Mouse (Mus musculus) CH12F3 (cell line): ENCODE measurements around the gene Maml3.

Experiments
- in situ Hi-C: fragments of 300-500 bp; cut with MboI; formaldehyde crosslinking; loops from 2 replicates; pipeline ENCODE4 v1.14.3; 2020; ENCODE audit warnings: low sequenced_read_pairs

The Maml3 gene

DNA sequence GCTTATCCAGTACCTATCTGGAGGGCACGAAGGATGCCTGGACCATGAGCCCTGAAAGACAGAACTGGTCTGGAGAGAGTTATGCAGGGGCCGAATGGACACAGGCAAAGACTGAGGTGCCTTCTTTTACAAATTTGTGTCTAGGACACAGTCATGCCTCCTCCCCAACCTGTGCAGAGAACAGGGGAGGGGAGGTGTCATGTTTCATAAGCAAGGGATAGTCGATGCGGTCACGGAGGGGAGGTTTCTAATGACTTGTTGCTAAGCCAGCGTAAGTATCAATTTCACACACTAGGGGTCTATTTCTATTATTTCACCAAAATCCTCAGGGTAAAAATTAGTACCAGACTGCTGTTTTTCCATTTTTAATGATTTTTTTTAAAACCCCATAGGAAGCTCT, 301.0 kb downstream of the Maml3 start:
- in situ Hi-C loops = no loop called here

DNA sequence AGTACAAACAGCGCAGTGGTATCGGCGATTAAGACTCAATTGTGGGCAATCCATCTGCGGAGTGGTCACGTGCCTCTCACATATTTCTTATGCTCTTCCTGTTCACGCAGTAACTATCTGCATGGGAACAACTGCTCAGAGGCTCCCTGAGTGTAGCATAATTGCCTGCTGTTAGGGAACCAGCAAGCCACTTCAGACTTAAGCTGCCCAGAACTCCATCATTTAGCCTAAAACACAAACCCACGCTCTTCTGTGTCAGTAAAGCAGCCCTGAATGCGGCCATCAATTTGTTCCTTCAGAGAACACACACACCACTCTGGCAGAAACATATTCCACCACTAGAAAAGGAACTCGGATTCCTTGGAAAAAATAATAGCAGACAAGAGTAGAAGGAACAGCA, 305.2 kb downstream of the Maml3 start:
- in situ Hi-C loops = no loop called here

DNA sequence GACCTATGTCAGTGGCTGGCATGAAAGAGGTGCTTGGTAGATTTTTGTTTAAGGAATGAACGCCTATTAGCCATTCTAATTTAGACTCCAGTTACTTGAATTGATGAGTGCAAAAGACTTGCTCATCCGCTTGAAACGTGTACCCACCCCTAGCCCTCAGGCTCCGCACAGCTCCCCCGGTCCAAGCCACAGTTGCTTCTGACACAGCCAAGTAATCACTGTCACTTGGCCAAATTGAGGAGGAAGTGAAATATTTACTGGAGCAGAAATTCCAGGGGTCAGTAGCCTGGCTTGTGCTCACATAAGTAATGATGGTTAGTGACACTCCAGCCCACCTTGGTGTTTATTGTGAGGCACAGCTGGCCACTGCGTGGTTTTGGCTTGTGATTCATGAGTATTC, 308.0 kb downstream of the Maml3 start:
- in situ Hi-C loops = no loop called here

DNA sequence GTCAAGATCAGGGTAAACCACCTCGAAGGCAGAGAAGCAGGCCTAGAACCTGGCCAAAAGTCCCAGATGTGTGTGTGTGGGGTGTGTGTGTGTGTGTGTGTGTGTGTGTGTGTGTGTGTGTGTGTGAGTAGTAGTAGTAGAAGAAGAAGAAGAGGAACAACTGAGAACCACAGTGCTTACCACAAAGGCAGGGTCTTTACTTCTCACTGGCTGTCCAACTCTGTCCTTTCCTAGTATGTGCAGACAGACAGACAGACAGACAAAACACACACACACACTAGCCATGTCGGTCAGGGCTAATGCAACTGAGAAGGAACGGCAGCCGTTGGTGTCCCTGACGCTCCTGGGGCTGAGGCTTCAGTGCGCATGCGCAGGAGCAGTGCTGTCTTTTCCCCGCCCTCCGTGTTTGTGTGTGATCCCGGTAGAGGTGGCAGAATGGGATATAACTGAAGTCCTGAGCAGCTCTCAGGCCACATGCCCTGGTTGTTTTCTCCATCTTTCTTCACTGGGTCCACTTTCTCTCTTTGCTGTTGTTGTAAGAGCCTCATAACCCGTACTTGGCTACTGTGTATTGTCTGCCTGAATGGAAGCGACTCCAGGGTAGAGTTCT, 308.6 kb downstream of the Maml3 start:
- in situ Hi-C loops = no loop called here

DNA sequence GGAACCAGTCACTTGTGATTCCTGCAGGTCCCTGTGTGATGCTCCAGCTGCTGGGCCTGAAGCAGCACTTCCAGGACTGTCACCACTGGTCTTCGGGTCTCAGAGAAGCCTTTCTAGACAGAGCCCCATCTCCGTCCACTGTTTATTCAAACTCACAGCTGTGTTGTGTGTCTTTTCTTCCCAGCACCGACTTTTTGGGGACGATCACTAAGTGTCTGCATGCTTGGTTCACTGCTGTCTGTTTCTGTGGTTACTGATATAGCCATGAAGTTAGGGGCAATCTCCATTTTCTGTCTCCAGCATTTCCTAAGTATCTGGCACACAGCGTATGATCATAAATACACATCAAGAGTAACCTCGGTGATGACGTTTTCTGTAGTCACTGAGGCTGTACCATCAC, 313.3 kb downstream of the Maml3 start:
- in situ Hi-C loops = no loop called here

DNA sequence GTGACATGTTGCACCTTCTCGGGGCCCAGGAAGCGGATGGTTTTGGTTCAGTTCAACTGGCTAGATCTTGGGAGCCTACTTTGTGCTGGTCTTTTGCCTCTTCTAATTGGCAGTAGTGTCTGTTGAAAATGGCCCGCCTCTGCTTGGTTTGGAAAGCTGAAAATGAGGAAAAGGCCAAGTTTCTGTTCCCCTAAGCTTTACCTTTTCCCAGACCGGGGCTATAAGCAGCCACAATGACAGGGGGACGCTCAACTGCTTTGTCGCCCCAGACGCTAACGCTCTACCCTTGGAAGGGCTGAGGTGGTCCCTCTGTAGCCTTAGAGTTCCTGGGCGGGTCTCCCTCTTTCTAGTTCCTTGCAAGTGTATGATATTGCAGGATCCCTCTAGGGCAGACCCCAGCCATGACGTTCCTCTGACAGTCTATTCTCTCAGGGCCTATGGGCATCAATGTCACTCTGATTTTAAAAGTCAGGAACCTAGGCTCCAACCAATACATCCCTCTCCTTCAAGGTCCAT, 315.4 kb downstream of the Maml3 start:
- in situ Hi-C loops = no loop called here

DNA sequence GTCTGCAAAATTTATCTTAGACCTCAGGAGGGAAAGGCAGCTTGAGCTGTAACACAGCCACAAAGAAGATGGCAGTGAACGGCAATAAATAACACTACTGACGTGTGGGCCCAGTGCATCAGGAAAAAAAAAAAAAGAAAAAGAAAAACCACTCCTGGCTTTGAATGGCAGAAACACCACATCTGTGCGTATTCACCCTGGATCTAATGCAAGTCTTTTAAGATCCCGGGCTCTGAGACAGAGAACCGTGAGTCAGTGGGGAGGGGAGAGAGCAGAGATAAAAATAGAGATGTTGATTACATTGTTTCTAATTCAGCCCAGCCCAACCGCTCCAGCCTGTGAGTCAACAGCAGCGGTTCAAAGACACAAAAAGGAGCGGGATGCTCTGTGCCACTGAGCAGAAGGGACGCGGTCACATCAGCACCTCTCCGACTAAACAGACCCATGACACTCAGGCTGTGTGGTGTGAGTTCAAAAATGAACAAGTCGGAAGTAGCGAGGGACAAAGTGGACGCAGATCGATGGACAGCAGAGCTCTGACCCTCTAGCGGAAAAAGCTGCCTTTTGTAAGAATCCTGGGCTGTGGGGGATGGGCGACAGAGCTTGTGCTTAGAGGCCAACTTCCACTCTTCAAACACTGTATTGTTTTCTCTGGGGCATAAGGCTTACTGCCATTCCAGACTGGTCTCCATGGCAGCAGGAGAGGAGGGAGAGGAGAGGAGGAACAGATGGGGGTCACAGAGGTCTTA, 316.1 kb downstream of the Maml3 start:
- in situ Hi-C loops = no loop called here

DNA sequence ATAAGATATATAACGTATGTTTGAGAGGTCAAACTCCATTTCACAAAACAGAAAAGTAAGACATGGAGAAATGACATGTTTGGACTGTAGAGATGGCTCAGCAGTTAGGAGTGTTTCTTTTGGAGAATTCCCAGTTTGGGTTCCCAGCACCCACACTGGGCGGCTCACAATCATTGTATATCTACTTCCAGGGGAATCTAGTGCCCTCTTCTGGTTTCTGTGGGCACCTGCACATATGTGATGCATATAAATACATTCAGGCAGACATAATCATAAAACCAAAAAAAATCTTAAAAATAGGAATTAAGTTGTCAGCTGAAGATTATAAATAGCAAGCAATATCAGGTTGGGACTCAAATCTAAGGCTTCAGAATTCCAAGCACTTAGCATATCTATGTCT, 316.9 kb downstream of the Maml3 start:
- in situ Hi-C loops = no loop called here

DNA sequence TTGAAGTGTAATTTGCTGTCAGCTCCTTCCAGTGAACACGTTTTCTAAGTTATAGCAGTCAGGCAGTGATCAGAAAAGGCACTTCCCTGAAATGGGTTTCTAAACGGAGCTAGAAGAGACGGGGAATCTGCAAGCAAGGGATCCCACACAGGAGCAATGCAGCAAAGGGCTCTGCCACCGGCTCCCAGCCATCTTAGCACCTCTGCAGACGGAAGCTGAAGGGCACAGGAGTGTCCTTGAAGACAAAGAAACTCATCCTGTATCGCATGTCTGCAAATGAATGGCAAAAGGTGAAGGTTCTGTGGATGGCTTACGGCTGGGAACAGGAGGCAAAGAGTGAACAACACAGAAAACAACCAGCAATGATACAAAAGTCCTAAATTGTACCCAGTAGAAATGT, 319.1 kb downstream of the Maml3 start:
- in situ Hi-C loops = no loop called here

DNA sequence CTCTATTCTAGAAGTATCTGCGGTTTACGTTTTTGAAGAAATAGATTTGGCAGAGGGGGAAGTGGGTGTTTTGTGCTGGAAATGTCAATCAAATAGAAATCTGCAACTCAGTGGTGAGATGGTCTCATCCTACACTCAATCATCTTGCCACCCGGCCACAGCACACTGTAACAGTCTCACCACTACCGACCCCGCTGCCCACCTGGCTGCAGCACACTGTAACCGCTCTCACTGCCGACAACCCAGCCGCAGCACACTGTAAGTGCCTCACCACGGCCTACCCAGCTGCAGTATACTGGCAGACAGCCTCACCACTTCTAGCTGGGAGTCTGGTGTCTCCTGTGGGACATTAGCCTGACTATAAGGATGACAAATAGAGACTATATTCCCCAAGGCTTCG, 322.7 kb downstream of the Maml3 start:
- in situ Hi-C loops = no loop called here

DNA sequence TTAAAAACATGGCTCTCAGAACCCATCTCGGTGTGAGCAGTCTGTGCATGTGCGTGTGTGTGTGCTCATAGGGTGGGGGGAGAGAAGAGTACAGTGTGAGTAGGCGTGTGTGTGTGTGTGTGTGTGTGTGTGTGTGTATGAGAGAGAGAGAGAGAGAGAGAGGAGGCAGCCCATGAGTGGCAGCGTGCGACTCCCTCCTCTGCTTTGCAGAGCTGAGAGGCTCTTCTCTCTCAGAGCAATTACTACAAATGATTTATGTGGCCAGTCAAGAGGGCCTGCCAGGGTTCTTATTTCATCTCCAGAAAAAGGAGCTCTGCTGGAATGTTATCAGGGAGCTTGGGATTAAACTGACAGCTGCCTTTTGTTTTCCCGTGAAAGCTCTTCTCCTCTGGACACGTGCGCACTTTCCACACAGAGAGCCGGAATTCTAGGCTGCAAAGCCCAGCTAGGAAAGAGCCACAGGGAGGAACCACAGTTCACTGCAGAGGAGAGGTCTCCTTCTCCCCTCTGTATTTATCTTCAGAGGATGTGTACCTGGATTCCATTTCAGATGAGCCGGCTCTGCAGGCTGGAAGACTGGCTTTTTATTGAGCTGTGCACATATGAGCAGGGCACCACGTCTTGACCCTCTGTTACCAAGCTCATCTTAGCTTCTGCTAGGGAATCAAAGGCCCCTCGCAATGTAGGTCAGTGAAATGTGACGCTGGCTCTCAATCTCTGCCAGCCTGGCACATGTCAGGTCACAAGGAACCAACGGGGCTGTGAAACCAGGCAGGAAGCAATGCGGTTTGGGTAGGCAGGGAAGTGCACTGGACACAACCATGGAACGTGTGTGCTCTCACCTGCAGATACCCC, 325.9 kb downstream of the Maml3 start:
- in situ Hi-C loops = no loop called here

DNA sequence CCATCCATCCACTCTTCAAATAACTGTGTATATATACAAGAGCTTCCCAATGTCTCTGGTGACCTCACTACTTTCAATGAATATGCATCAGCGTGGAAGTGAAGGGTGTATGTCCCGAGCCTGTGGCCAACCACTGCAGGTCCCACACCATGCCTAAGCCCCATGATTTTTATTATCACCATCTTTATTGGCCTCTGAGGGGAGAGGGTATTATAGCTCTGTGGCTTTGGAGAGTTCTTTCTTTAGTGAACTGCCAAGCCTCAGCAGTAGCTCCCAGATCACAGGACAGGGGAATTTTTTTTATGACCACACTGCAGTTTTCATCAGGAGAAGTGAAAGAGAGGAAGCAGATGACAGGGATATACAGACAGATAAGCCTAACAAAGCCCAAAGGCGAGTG, 326.7 kb downstream of the Maml3 start:
- in situ Hi-C loops = no loop called here

DNA sequence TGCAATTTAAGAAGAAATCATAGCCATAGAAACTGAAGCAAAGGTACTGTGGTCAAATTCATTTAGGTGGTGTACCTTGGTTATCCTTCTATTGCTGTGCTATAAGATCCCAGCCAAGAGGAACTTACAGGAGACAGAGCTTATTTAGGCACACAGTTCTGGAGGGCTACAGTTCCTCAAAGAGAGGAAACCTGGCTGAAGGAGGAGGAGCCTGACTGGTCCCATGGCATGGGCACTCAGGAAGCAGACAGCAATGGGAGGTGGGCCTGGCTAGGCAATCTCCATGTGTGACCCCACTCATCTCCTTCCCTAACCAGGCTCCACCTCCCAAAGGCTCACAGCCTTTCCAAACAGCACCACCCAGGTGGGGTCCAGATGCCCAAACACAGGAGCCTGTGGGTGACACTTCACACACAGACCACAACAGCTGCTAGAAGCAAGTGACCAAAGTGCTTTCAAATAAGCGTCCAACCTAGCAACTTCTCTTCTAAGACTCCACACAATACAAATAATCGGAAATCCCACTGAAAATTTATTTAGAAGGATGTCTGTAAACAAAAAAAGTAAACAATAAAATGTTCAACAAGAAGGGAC, 328.8 kb downstream of the Maml3 start:
- in situ Hi-C loops = no loop called here

DNA sequence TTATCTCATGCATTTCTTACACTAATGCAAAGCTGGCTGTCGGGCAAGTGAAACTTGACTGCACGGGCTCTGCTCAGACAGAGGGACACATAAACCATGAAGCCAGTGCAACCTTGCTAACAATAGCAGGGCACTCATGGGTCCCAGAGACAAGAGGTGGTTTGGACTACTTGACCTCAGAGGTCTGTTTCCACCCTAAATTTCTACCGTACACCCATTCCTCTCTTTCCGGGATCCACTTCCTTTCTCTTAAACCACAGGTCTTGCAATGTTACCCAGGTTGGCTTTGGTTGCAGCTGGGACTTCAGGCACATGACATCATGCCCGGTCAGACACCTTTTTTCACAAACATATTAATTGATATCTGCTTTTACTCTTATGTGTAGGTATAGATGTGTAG, 331.3 kb downstream of the Maml3 start:
- in situ Hi-C loops = no loop called here

DNA sequence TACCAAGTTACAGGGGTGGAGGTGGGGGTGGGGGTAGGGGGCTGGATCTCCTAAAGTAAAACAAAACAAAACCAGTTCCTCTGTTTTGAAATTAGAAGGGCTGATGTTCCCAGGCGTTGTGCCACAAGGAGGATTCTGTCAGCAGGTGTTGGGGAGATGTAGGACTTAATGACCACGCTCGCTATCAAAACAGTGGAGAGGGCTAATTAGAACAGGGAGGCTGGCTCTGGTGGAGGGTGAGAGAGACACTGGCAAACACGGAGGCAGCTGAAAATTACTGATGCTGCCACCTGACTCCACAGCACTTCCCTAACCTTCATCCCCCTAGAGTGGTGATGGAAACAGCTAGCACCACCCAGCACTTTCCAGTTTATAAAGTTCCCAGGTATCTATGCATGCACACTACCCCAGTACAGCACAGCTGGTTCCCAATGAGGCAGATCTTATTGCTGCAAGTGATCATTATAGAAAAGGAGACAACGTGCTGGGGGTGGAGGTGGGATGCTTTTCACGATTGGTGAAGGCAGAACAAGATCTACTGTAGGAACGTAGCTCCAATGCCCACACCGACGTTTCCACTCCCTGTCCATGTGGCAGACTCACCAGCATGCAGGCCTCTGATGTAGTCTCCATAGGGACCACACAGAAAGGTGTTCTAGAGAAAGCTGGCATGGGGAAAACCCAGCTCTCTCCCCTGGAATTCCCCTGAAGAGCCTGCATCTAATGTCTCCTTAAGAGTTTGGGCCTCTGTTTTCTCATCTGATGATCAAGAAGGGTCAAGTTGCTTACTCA, 332.8 kb downstream of the Maml3 start:
- in situ Hi-C loops = no loop called here

DNA sequence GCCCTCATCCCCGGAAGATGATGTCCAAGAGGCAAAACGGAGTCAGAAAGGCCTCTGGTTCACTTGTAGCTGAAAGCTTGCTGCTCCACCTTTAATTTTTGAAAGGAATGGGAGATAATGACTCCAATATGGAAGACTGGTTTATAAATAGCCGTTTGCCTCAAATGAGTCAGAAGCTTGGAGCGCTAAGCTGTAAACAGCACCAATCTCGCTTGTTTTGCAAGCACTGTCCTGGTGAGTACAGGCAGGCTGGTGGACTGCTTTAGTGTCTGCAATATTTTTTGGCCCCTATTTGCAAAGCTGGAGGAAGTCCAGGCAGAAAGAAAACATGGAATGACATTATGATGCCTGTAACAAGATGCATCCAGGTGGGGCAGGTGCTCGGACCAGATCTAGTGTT, 335.7 kb downstream of the Maml3 start:
- in situ Hi-C loops = no loop called here

DNA sequence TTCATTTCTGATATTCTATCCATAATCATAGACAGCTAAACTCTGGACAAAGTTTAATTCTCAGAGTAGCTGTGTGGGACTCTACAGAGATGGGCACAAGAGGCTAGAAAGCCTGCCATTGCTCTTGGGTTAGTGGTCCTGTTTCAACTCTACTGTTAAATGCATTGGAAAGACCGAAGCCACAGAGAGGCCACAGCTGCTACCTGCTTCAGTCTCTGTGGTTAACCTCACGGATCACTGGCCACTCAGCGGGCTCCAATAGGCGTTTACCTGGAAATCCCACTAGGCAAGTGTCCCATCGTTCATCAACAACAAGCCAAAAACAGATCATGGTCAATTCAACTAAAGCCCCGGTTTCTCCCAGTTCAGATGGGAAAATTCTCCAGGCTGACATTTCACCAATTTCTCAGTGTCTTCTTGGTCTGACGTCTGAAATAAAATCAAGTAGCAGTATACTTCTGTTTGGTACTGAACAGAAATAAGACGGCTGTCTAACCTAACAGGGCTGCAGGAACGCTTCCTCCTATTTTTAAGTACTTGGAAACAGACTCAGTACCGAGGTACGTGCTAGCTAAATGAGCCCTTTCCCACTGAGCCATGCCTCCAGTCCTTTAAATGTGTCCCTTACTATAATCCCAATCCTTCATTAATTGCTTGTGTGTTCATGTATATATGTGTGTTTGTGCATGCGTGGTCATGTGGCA, 339.5 kb downstream of the Maml3 start:
- in situ Hi-C loops = no loop called here

DNA sequence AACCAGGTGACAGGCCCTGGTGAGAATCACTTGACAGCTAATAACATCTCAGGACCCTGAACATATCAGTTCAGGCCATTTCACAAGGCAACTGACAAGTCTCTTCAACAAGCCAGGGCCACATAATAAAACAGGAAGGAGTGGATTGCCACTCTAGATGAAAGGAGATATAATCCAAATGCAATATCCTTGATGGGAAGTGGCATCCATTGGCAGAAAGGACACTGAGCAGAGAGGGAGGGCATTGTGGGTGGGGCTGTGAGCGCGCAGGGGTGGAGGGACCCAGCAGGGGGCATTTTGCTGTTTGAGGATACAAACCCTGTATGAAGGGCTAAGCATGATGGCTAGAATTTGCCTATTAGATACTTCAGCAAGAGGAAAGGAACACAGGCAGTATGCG, 340.7 kb downstream of the Maml3 start:
- in situ Hi-C loops = no loop called here

DNA sequence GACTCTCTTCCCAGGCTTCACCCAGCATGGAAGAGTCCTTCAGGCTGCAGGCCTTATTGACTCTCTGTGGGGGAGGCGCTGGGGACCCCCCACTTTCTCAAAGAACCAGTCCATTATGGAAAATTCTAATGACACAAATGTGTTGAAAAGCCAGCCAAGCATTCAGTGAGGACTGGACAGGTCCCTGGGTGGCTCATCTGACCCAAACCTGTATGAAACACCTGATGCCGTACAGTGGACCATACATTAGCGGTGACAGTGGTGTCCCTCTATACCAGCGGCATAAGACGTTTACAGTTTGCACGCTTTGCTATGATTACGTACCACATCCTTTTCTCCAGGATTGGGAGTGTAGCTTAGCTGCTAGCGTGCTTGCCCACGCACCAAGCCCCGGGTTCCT, 342.0 kb downstream of the Maml3 start:
- in situ Hi-C loops = no loop called here

DNA sequence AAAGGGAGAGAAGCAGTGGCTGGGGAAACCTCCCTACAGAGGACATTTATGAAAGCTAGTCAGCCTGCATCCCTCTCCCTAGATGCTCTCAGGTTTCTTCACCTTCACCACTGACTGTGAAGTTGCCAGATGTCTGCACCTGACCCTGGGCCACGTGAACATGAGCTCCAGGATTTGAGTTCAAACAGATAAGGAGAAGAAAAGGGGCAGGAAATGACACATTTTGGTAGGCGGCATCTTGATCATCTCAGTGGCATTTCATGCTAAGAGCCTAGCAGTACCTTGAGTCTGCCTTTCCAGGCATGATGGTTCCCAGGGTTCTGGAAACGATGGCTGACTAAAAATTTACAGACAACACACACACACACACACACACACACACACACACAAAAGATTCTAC, 345.3 kb downstream of the Maml3 start:
- in situ Hi-C loops = no loop called here
